Mouse (Mus musculus) bone marrow, adult 2 months (tissue): Measurements from ENCODE around the gene Ip6k1. TPM values are rescaled to one million over a fixed set of nuclear protein-coding genes. Genes with fewer than 3 reads are reported as not detected.

ENCODE experiments used
- H3K27ac ChIP-seq: fragments of 200-500 bp; 2 replicates; pipeline ENCODE4 v1.5.1; 2012; ENCODE audit warnings: low read depth, mild to moderate bottlenecking, control low read depth, inconsistent platforms, low read length; ENCODE audit not compliant: control insufficient read depth, poor library complexity, insufficient read depth
- H3K4me1 ChIP-seq: fragments of 200-500 bp; 2 replicates; pipeline ENCODE4 v1.6.1; 2011; ENCODE audit warnings: low read length; ENCODE audit not compliant: control insufficient read depth, insufficient read depth
- H3K4me3 ChIP-seq: fragments of 200-500 bp; replicated peaks from 2 replicates; pipeline ENCODE3; 2011; ENCODE audit warnings: mild to moderate bottlenecking, low read depth, low read length, control low read depth; ENCODE audit not compliant: control insufficient read depth
- CTCF ChIP-seq: fragments of 200-500 bp; IDR thresholded peaks from 2 replicates; pipeline ENCODE4 v1.5.1; 2011; ENCODE audit warnings: low read length, control low read depth; ENCODE audit not compliant: control insufficient read depth, insufficient read depth
- POLR2A ChIP-seq: fragments of 200-500 bp; IDR thresholded peaks from 2 replicates; pipeline ENCODE4 v1.6.1; 2011; ENCODE audit warnings: low read depth, mild to moderate bottlenecking, control low read depth, low read length, borderline replicate concordance; ENCODE audit not compliant: control insufficient read depth
- WGBS: fragments of 180-500 bp; shearing (Covaris S2); methylation state at CpG from one replicate; pipeline ENCODE4 v1.1.7; 2018; 5-methylcytosine and 5-hydroxymethylcytosine counted together
- polyA plus RNA-seq: library from polyadenylated mRNA; stranded (reverse); fragments of >200 nt; gene quantifications from 2 replicates; pipeline ENCODE4 v1.2.4, GENCODE M21; 2011; ENCODE audit warnings: low replicate concordance; ENCODE audit not compliant: missing spikeins, insufficient read depth, insufficient read length

Gene Ip6k1
- polyA plus RNA-seq, 1 experiment, result 99.5 TPM

DNA sequence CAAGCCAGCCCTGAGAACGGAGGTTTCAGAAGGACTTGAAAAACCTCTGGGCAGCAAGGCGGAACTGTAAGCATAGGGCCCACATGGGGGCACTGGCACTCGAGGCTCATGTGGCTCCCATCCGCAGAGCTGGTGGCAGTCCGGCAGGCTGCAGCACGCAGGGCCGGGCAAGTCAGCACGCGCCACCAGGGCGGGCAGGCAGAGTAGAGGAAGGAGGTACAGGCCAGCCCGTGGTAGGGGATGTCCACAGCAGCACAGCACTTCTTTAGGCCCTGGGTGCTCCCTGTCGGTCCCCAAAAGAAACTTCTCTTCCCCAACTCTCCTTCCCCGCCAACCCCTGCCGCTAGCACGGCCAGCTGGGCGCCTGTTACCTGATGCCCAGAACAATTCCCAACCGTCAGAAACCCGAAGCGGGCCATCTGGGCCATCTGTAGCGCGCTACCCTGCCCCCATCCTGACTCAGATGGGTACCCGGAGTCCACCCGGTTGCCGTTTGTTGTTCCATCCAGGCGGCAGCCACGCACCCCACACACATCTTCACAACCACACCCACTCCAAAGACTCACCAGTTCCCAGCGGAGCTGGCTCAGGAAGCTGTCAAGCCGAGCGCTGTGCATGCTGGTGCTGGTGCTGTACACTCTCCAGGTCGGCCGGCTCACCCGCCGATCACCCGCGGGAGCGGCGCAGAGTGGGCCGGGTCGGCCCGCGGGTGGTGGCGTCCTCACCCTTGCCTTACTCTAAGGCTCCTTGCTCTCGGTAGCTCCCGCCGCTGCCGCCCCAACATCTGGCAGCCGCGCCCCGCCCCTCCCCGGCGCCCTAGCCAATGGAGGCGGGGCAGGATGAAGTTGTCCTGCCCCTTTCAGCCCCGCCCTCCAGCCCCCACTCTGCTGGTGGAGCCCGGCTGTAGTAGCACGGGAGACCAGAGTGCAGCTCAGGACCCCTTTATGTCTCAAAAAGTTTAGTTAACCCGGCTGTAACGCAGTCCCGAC is 16.9 kb upstream of the Ip6k1 start, which contains the start of gene Inka1:
TSS of gene Inka1 (minus strand) at position 749 of the 989 bp plus-strand sequence.
- Histone ChIP-seq H3K4me1 (peaks cover 21% of the 10 kb centered on the region), H3K4me3 (peak within 1 kb of the TSS; percentile 90), H3K27ac (peak within 1 kb of the TSS; percentile 90)
- 0 out of 2 replicates have a peak, but pooled peaks have one; percentile 6 for TF ChIP-seq CTCF
- TF ChIP-seq POLR2A, result peak; percentile 93
- under 1% methylated on average over 58 of the region's 58 CpGs for WGBS

DNA sequence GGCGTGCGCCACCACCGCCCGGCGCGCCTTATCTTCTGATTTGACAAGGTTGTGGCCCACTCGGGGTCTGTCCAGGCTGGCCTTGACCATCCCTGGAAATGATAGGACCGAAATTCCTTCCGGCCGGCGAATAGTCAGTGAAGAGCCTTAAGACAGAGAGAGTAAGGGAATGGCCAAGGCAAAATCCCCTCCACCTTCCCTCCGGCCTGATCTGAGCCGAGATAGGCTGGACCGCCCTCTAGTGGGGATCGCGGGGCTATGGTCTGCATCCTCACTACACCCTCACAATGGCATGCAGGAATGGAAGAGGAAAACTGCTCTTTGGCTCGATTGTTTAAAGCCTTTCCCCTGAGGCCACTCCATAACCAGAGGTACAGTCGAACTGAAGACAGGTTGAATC is 15.9 kb upstream of the Ip6k1 start:
- no peak overlapping the region for H3K27ac ChIP-seq
- peak overlapping the region; percentile 24 for H3K4me3 ChIP-seq
- under 1% methylated on average over 18 of the region's 18 CpGs for WGBS
- peaks cover 17% of the 10 kb centered on the region for H3K4me1 ChIP-seq
- TF ChIP-seq CTCF, result peak; percentile 97
- TF ChIP-seq POLR2A, result no peak

DNA sequence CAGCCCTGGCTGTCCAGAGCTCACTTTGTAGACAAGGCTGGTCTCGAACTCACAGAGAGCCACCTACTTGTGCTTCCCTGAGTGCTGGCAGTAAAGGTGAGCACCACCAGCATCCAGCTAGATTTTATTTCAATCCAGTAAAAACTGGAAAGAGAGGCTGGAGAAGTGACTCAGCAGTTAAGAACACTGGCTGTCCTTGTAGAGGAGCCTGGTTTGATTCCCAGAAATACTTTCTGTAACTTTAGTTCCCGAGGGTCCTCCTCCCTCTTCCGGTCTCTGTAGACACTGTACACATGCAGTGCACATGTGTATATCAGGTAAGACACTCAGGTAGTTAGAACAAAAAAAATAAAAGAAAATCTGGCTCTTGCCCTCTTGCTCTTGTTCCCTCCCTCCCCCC is 14.4 kb upstream of the Ip6k1 start:
- 55% methylated on average over 3 of the region's 3 CpGs for WGBS
- H3K27ac ChIP-seq, result no peak overlapping the region
- peaks cover 10% of the 10 kb centered on the region for H3K4me1 ChIP-seq
- H3K4me3 ChIP-seq, result no peak overlapping the region
- no peak for TF ChIP-seq CTCF
- TF ChIP-seq POLR2A, result no peak

DNA sequence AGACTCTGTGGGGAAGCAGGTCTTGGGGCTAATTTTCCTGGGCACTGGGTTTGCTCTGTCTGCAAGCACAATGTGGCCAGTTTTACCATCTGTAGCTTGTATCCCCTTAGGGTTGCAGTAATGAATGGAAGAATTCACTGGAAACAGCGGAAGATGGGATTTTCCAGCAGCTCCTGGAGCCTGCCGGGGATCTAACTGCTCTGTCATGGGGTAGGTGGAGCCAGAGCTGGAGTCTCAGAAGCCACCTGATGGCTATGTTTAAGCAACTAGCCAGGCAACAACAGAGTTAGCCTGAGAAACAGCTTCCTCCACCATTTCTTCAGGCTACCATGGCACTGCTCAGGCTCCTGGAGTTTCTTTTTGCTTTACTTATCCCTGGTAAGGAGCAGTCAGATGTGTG is 10.1 kb upstream of the Ip6k1 start, which contains the start of gene Cdhr4:
TSS of gene Cdhr4 (plus strand) at position 301 of the 400 bp plus-strand sequence.
- Histone ChIP-seq H3K4me3 (no peak within 1 kb of the TSS), H3K4me1 (no peaks in the 10 kb centered on the region), H3K27ac (no peak within 1 kb of the TSS)
- TF ChIP-seq POLR2A (no peak), CTCF (no peak)
- WGBS, result 69% methylated on average over 2 of the region's 2 CpGs

DNA sequence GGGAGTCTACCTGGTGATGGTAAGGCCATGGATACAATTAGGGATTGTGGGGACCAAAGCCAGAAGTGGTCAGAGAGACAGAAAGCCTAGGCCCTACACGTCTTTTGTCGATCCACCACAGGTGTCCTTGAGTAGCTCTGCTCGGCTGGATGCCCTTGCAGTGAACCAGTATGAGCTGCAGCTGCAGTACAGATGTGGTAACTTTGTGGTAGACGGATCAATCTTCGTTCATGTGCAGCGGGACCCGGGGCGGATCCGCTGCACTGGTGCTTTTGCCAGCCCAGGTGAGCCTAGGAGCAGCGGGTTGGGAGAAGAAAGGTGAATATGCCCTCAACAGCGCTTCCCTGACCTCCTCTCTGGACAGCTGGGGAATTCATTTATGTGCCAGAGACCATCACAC is 9.3 kb upstream of the Ip6k1 start:
- TF ChIP-seq POLR2A (no peak), CTCF (no peak)
- 83% methylated on average over 11 of the region's 11 CpGs for WGBS
- Histone ChIP-seq H3K27ac (no peak overlapping the region), H3K4me1 (no peaks in the 10 kb centered on the region), H3K4me3 (no peak overlapping the region)

DNA sequence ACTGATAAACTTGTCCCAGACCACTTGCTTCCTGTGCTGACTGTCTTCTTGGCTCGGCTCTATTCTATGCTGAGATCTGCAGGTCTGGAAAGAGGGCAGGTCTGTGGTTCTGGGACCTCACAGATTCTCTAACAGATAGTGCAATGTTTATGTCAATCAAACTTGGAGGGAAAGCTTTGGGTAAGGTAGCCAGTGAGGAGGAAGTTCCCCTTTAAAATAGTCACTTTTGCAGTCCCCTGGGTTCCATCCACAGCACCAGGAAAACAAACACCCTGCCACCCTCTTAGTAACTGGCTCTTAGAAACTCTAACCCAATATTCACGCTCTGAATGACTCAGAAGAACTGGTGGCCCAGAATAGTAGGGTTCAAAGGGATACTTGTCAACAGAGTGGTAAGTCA is 7.8 kb upstream of the Ip6k1 start:
- Histone ChIP-seq H3K4me1 (no peaks in the 10 kb centered on the region), H3K4me3 (no peak overlapping the region), H3K27ac (no peak overlapping the region)
- WGBS, result 6% methylated on average over 2 of the region's 2 CpGs
- TF ChIP-seq POLR2A, result no peak
- no peak for TF ChIP-seq CTCF

DNA sequence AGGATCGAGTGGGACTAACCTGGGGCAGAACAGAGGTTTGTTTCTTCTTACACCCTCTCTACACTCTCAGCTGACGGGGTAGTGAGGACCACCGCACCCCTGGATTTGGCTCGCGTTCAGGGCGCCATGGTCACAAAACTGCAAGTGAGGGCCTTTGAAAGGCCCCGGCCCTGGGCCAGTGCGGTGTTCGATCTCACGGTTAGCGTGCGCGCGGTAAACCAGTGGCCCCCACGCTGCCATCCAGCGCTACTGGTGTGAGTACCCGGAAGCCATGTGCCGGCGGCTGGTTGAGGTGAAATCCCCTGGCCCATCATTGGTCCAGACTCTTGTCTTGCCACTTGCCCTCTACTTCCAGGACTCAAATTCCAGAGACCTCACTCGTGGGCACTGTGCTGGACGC is 6.8 kb upstream of the Ip6k1 start:
- H3K4me1 ChIP-seq, result no peaks in the 10 kb centered on the region
- TF ChIP-seq POLR2A, result no peak
- no peak for TF ChIP-seq CTCF
- WGBS, result 92% methylated on average over 21 of the region's 21 CpGs
- H3K27ac ChIP-seq, result no peak overlapping the region
- no peak overlapping the region for H3K4me3 ChIP-seq

DNA sequence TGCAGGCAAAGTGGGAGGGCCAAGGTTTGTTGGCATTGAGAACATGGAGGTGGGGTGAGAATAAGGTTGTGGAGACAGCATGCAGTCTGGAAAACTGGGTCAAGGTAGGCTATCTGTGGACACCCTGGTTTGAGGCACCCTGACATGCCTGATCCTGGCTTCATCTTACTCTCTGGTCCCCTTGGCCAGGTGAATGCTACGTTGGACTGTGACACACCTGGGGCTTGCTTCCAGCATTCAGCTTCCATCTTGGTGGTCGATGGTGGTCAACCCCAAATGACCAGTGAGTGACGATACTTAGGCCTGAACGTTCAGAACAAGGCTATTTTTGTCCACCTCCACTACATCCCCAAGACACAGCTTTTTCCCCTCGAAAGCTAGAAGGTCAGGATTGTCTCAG is 6.3 kb upstream of the Ip6k1 start, which contains the start of gene Gm20662:
TSS of gene Gm20662 (plus strand) at position 301 of the 400 bp plus-strand sequence.
- no peak within 1 kb of the TSS for H3K27ac ChIP-seq
- no peak for TF ChIP-seq POLR2A
- TF ChIP-seq CTCF, result no peak
- no peak within 1 kb of the TSS for H3K4me3 ChIP-seq
- WGBS, result 82% methylated on average over 5 of the region's 5 CpGs
- no peaks in the 10 kb centered on the region for H3K4me1 ChIP-seq
